Mouse (Mus musculus): ENCODE results near the gene Efna5. TPM values are rescaled to one million over a fixed set of nuclear protein-coding genes. Genes with fewer than 3 reads are reported as not detected.
A peak's percentile ranks its signal among the peaks of the same experiment; 100 is the strongest.

Efna5 gene
- polyA plus RNA-seq, 1 experiment, result 2.8 TPM

GRCm38 (mm10) chr17:62646836-62647235 is 234.3 kb downstream of the Efna5 start:
- H3K79me2 ChIP-seq (ENCODE audit: control insufficient read depth, insufficient read depth), result no peaks in the 10 kb centered on the region
- TF ChIP-seq MYOG (IDR thresholded peaks at IDR 0.05; ENCODE audit: control insufficient read depth in 1 of 3, insufficient read depth in 1 of 3, insufficient read length in 2 of 3, low read depth in 2 of 3), result no peak
- TF ChIP-seq SRF (IDR thresholded peaks at IDR 0.05; ENCODE audit: control insufficient read depth, insufficient read length, low read depth), result no peak
- TF ChIP-seq CEBPB (IDR thresholded peaks at IDR 0.05; ENCODE audit: insufficient read depth, poor library complexity, severe bottlenecking), result no peak
- TF ChIP-seq REST (IDR thresholded peaks at IDR 0.05; ENCODE audit: insufficient read depth, insufficient read length), result no peak
- TF ChIP-seq POLR2AphosphoS2 (IDR thresholded peaks at IDR 0.05; ENCODE audit: insufficient read length, low read depth), result no peak
- no peak for TF ChIP-seq E2F4 (IDR thresholded peaks at IDR 0.05; ENCODE audit: insufficient read depth)
- TF ChIP-seq USF1 (IDR thresholded peaks at IDR 0.05; ENCODE audit: low read depth), result no peak
- no peak for TF ChIP-seq TCF3 (IDR thresholded peaks at IDR 0.05; ENCODE audit: insufficient read length, low read depth)
- TF ChIP-seq MAX (IDR thresholded peaks at IDR 0.05; ENCODE audit: low read depth), result no peak
- no peak for TF ChIP-seq POLR2A (IDR thresholded peaks at IDR 0.05; ENCODE audit: insufficient read length, low read depth)
- H3K4me3 ChIP-seq, result no peak overlapping the region
- H3K27me3 ChIP-seq (ENCODE audit: control insufficient read depth, insufficient read depth, insufficient read length), result no peaks in the 10 kb centered on the region
- no peak overlapping the region for H3ac ChIP-seq (ENCODE audit: control insufficient read depth, insufficient read length)
- no peak overlapping the region for H3K4me2 ChIP-seq (ENCODE audit: low read depth)
- no peaks in the 10 kb centered on the region for H3K36me3 ChIP-seq (ENCODE audit: control insufficient read depth, insufficient read depth)

DNA sequence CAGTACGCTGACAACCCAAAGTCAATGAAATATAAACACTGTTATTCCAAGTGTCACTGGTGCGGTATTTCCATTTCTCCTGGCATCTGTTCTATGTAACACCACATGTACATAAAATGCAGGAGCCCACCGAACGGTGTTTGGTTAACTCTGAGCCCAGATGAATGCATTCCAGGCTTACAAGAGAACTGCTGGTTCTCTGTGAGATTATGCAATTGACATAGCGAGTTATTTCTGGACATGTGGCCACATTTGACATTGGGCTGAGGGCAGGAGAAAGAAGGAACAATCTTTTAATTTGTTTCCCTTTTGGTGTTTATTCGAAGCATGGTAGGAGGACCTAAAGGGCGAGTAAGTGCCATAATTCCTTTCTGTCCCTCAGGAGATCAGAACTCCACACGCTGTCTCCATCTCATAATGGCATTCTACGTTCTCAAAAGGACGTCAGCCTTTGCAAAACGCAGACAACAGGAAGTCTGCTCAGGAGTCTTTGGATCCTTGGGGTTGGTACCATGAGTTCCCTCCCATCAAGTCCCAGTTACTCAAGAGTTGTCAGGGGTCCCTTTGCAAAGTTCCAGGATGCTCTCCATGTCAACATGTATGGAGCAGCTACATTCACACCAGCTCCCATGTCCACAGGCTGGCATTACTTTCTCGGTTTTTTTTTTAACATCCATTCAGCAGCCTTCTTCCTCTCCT is 238.5 kb downstream of the Efna5 start:
- no peak overlapping the region for H3K4me3 ChIP-seq
- no peaks in the 10 kb centered on the region for H3K79me2 ChIP-seq (ENCODE audit: control insufficient read depth, insufficient read depth)
- no peak for TF ChIP-seq TCF12 (IDR thresholded peaks at IDR 0.05; ENCODE audit: insufficient read depth, poor library complexity, severe bottlenecking)
- TF ChIP-seq E2F4 (IDR thresholded peaks at IDR 0.05; ENCODE audit: insufficient read depth), result no peak
- TF ChIP-seq CEBPB (IDR thresholded peaks at IDR 0.05; ENCODE audit: insufficient read depth, poor library complexity, severe bottlenecking), result 0 out of 2 replicates have a peak, but pooled peaks have one; percentile 11
- H3K27me3 ChIP-seq (ENCODE audit: control insufficient read depth, insufficient read depth, insufficient read length), result no peaks in the 10 kb centered on the region
- H3K36me3 ChIP-seq (ENCODE audit: control insufficient read depth, insufficient read depth), result no peaks in the 10 kb centered on the region
- H3ac ChIP-seq (ENCODE audit: control insufficient read depth, insufficient read length), result no peak overlapping the region
- no peak overlapping the region for H3K4me2 ChIP-seq (ENCODE audit: low read depth)

DNA sequence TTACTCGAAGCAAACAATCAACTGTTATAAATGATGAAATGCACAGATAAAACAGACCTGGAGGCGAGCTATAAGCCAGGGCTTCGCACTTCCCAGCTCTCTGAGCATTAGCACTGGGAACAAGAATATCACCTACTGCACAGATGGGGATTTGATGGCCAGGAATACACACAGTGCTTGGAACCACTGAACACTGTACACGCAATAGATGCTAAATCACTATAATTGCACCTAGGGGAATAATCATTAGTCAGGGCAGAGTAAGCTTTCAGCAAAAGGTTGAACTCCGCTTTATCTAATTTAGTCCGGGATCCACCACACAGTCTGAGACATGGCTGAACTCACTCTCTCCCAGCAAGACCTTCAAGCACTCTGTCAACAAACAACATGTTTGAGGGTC is 240.5 kb downstream of the Efna5 start:
- Histone ChIP-seq H3K4me3 (no peak overlapping the region), H3K27me3 (ENCODE audit: control insufficient read depth, insufficient read depth, insufficient read length) (no peaks in the 10 kb centered on the region), H3K79me2 (ENCODE audit: control insufficient read depth, insufficient read depth) (no peaks in the 10 kb centered on the region), H3K4me2 (ENCODE audit: low read depth) (no peak overlapping the region), H3K36me3 (ENCODE audit: control insufficient read depth, insufficient read depth) (no peaks in the 10 kb centered on the region), H3ac (ENCODE audit: control insufficient read depth, insufficient read length) (no peak overlapping the region)
- TF ChIP-seq REST (IDR thresholded peaks at IDR 0.05; ENCODE audit: insufficient read depth, insufficient read length), result no peak
- no peak for TF ChIP-seq SRF (IDR thresholded peaks at IDR 0.05; ENCODE audit: control insufficient read depth, insufficient read length, low read depth)
- no peak for TF ChIP-seq POLR2AphosphoS2 (IDR thresholded peaks at IDR 0.05; ENCODE audit: insufficient read length, low read depth)
- no peak for TF ChIP-seq MAX (IDR thresholded peaks at IDR 0.05; ENCODE audit: low read depth)
- no peak for TF ChIP-seq TCF3 (IDR thresholded peaks at IDR 0.05; ENCODE audit: insufficient read length, low read depth)
- TF ChIP-seq E2F4 (IDR thresholded peaks at IDR 0.05; ENCODE audit: insufficient read depth), result no peak
- TF ChIP-seq MYOD1 (IDR thresholded peaks at IDR 0.05; ENCODE audit: control insufficient read depth in 1 of 3, insufficient read length in 2 of 3, low read depth in 2 of 3), result no peak
- TF ChIP-seq USF1 (IDR thresholded peaks at IDR 0.05; ENCODE audit: low read depth), result no peak
- no peak for TF ChIP-seq POLR2A (IDR thresholded peaks at IDR 0.05; ENCODE audit: insufficient read length, low read depth)
- no peak for TF ChIP-seq CEBPB (IDR thresholded peaks at IDR 0.05; ENCODE audit: insufficient read depth, poor library complexity, severe bottlenecking)
- no peak for TF ChIP-seq TCF12 (IDR thresholded peaks at IDR 0.05; ENCODE audit: insufficient read depth, poor library complexity, severe bottlenecking)
- TF ChIP-seq MYOG (IDR thresholded peaks at IDR 0.05; ENCODE audit: control insufficient read depth in 1 of 3, insufficient read depth in 1 of 3, insufficient read length in 2 of 3, low read depth in 2 of 3), result no peak

- no peak for TF ChIP-seq CEBPB (IDR thresholded peaks at IDR 0.05; ENCODE audit: insufficient read depth, poor library complexity, severe bottlenecking)
- H3ac ChIP-seq (ENCODE audit: control insufficient read depth, insufficient read length), result no peak overlapping the region
- H3K4me2 ChIP-seq (ENCODE audit: low read depth), result no peak overlapping the region
- H3K4me3 ChIP-seq, result no peak overlapping the region
- no peaks in the 10 kb centered on the region for H3K79me2 ChIP-seq (ENCODE audit: control insufficient read depth, insufficient read depth)
- H3K27me3 ChIP-seq (ENCODE audit: control insufficient read depth, insufficient read depth, insufficient read length), result no peaks in the 10 kb centered on the region
- no peaks in the 10 kb centered on the region for H3K36me3 ChIP-seq (ENCODE audit: control insufficient read depth, insufficient read depth)
These were observed 244.2 kb downstream of the Efna5 start for GRCm38 (mm10) chr17:62636896-62637295.

- Histone ChIP-seq H3K36me3 (ENCODE audit: control insufficient read depth, insufficient read depth) (no peaks in the 10 kb centered on the region), H3K79me2 (ENCODE audit: control insufficient read depth, insufficient read depth) (no peaks in the 10 kb centered on the region), H3K4me3 (no peak overlapping the region), H3ac (ENCODE audit: control insufficient read depth, insufficient read length) (no peak overlapping the region), H3K4me2 (ENCODE audit: low read depth) (no peak overlapping the region), H3K27me3 (ENCODE audit: control insufficient read depth, insufficient read depth, insufficient read length) (no peaks in the 10 kb centered on the region)
- TF ChIP-seq REST (IDR thresholded peaks at IDR 0.05; ENCODE audit: insufficient read depth, insufficient read length) (no peak), POLR2AphosphoS2 (IDR thresholded peaks at IDR 0.05; ENCODE audit: insufficient read length, low read depth) (no peak), SRF (IDR thresholded peaks at IDR 0.05; ENCODE audit: control insufficient read depth, insufficient read length, low read depth) (no peak), POLR2A (IDR thresholded peaks at IDR 0.05; ENCODE audit: insufficient read length, low read depth) (no peak), TCF3 (IDR thresholded peaks at IDR 0.05; ENCODE audit: insufficient read length, low read depth) (no peak), E2F4 (IDR thresholded peaks at IDR 0.05; ENCODE audit: insufficient read depth) (no peak), MYOD1 (IDR thresholded peaks at IDR 0.05; ENCODE audit: control insufficient read depth in 1 of 3, insufficient read length in 2 of 3, low read depth in 2 of 3) (no peak), CEBPB (IDR thresholded peaks at IDR 0.05; ENCODE audit: insufficient read depth, poor library complexity, severe bottlenecking) (no peak), MAX (IDR thresholded peaks at IDR 0.05; ENCODE audit: low read depth) (no peak), MYOG (IDR thresholded peaks at IDR 0.05; ENCODE audit: control insufficient read depth in 1 of 3, insufficient read depth in 1 of 3, insufficient read length in 2 of 3, low read depth in 2 of 3) (no peak), TCF12 (IDR thresholded peaks at IDR 0.05; ENCODE audit: insufficient read depth, poor library complexity, severe bottlenecking) (no peak), USF1 (IDR thresholded peaks at IDR 0.05; ENCODE audit: low read depth) (no peak)
These were observed 246.2 kb downstream of the Efna5 start for GRCm38 (mm10) chr17:62634937-62635336.
